Mouse (Mus musculus): ENCODE data around the gene Rpl27. TPM values are rescaled to one million over a fixed set of nuclear protein-coding genes. Genes with fewer than 3 reads are reported as not detected.
"Not testable (repeated sequence)": the region's sequence is repeated elsewhere in the genome, so short reads cannot be mapped to it uniquely, and the experiment has no call there.

The Rpl27 gene
- total RNA-seq, 2 experiments from 2014 or later, result 90.3 to 116 TPM

DNA sequence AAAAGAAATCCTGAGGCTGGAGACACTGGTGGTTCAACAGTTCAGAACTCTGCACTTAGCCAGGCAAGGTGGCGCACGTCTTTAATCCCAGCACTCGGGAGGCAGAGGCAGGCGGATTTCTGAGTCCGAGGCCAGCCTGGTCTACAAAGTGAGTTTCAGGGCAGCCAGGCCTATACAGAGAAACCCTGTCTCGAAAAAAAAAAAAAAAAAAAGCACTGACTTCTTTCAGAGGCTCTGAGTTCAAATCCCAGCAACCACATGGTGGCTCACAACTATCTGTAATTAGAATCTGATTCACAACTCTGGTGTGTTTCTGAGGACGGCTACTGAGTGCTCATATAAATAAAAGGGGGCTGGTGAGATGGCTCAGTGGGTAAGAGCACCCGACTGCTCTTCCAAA is 4.8 kb downstream of the Rpl27 start:
- DNase-seq (ENCODE audit: low spot score in 2 of 2), result not testable (repeated sequence)

DNA sequence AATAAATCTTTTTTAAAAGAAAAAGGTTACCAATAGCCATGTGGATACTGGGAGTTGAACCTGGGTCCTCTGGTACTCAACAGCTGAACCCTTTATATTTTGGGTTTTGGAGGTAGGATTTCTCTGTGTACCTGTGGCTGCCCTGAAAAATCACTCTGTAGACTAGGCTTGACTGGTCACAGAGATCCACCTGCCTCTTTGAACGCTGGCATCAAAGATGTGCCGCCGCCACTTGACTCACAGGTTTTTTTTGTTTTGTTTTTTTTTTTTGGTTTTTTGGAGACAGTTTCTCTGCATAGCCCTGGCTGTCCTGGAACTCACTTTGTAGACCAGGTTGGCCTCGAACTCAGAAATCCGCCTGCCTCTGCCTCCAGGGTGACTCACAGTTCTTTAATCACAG is 5.7 kb downstream of the Rpl27 start:
- no peak for DNase-seq (ENCODE audit: low spot score in 2 of 2)

DNA sequence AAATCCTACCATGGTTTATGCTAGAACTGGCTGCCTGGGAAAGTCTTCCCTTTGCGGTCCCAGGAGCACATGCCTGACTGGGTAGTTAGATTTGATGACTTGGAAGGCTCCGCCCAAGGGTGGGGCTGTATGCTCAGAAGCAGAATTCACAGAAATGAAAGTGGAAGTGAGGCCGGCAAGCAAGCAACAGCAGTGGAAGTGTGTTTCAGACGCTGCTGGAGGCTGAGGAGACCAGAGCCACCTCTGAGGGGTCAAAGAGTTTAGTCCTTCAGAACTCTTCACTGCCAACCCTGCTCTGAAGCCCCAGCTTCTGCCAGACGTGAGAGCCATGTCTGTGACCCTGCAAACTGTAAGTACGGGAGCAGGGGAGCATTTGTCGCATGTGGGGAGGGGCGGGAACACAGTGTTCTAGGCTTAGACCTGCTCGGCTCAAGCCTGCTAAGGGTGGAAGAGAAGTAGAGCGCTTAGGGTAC is 6.2 kb downstream of the Rpl27 start, which contains the start of gene Ifi35:
Gene Ifi35, plus strand, starts transcription at position 134 of the 473 bp plus-strand sequence.
- no peak for DNase-seq (ENCODE audit: low spot score in 2 of 2)

DNA sequence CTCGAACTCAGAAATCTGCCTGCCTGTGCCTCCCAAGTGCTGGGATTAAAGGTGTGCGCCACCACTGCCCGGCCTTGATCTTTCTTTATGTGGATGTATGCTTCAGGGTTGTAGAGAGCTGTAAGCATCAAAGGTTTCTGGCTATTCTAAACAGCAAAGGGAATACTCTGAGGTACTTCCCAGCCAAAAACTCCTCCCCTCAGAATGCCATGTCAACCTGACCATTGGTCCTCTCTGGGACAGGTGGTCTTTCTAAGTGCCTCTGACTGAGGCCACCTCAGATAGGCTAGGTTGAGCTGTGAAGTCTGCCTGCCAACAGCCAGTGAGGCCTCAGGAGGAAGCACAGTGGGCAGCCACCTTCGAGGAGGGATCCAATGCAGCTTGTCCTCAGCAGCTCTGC is 6.8 kb downstream of the Rpl27 start:
- DNase-seq (ENCODE audit: low spot score in 2 of 2), result no peak

DNA sequence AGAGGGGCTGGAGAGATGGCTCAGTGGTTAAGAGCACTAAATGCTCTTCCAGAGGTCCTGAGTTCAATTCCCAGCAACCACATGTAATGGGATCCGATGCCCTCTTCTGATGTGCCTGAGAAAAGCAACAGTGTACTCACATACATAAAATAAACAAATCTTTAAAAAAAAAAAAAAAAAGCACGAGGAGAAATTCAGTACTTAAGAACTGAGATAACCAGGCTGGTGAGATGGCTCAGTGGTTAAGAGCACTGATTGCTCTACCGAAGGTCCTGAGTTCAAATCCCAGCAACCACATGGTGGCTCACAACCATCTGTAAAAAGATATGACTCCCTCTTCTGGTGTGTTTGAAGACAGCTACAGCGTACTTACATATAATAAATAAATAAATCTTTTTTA is 7.5 kb downstream of the Rpl27 start:
- DNase-seq (ENCODE audit: low spot score in 2 of 2), result not testable (repeated sequence)

DNA sequence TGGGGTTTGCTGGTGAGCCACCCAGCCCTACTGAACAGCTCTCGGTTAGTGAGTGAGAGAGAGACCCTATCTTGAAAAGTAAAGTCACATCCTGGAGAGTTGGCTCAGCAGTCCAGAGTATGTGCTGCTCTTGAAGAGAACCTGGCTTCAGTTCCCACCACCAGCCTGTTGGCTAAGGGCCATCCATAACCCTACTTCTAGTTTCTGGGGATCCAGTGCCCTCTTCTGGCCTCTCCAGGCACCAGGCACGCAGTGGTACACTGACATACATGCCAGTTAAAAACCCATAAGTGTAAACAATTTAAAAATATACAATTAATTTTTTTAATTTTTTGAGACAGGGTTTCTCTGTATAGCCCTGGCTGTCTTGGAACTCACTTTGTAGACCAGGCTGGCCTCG is 8.3 kb downstream of the Rpl27 start:
- DNase-seq (ENCODE audit: low spot score in 2 of 2), result no peak

DNA sequence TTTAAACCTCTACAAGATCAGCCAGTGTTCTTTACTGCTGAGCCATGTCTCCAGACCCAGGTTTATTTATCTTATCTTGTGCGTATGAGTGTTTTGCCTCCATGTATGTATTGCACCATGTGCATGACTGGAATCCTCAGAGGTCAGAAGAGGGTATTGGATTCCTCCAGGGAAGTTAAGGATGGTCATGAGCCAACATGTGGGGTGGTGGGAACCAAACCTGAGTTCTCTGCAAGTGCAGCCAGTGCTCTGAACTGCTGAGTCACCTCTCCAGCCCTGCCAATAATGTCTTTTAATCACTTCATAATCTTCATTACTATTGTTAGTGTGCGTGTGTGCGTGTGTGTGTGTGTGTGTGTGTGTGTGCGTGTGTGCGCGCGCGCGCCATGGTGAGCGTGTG is 9.4 kb downstream of the Rpl27 start:
- no peak for DNase-seq (ENCODE audit: low spot score in 2 of 2)

DNA sequence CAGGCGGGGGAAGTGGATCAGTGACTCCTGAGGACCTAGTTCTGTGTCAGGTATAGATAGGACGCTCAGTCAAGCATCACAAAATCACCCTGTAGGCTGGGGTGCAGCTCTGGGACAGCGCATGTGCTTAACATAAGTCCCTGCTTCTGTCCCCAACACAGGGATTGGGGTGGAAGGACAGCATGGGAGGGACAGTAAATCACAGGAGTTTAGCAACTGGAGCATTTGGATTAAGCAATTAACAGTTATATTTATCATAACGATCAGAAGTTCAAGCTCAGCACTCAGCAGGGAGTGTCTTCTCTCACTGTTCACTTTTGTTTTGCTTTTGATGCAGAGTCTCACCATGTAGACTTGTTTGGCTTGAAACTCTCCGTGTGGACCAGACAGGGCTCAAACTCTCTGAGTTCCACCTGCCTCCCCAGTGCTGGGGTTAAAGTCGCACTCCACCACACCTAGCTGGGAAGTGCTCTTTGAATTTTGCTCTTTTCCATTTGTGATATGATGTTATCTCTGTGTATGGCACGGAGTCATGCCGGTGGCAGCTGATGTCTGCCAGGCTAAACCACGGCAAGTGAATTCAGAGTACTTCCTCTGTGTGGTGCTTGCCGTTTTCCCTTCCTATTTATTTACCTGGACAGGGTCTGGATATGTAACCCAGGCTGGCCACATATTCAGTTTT is 10.1 kb downstream of the Rpl27 start:
- DNase-seq (ENCODE audit: low spot score in 2 of 2), result no peak

DNA sequence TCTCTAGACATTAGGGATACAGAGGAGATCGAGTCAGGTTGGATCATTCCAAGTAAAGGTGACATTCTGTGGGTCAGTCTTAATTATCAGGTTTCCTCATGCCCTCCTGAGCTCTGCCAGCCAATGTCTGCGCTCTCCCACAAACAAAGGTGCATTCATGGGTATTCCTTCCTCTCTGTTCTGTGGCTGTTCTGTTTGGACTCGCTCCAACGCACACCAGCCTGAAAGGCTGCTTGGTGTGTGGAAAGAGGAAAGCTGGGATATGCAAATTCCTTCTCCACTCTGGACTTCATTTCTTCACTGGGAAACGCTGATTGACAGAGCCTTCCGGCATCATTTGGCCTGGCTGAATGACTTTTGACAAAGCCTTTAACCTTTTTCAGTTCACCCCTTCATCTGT is 12.6 kb downstream of the Rpl27 start:
- no peak for DNase-seq (ENCODE audit: low spot score in 2 of 2)

DNA sequence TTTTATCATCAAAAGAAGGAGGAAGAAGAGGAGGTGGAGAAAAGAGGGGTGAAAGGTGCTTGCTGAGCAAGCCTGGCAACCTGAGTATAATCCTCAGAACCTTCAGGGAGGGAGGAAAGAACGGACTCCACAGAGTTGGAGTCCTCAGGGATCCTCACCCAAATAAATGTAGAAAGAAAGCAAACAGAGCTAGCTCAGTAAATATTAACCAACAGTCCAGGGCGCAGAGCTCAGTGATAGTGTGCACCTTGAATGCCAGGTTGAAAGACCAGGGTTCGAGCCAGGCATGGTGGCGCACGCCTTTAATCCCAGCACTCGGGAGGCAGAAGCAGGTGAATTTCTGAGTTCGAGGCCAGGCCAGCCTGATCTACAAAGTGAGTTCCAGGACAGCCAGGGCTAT is 13.5 kb downstream of the Rpl27 start:
- no peak for DNase-seq (ENCODE audit: low spot score in 2 of 2)

DNA sequence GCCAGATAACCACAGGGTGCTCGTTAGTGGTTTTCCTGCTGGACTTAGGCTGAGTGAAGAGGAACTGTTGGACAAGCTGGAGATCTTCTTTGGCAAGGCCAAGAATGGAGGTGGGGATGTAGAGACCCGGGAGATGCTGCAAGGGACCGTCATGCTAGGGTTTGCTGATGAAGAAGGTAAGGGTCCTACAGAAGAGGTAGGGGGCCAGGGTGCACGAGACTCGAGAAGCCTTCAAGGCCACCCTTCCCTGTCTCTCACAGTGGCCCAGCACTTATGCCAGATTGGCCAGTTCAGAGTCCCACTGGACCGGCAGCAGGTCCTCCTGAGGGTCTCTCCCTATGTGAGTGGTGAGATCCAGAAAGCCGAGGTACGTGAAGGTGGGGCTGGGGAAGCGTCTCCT is 15.5 kb downstream of the Rpl27 start:
- DNase-seq (ENCODE audit: low spot score in 2 of 2), result no peak

DNA sequence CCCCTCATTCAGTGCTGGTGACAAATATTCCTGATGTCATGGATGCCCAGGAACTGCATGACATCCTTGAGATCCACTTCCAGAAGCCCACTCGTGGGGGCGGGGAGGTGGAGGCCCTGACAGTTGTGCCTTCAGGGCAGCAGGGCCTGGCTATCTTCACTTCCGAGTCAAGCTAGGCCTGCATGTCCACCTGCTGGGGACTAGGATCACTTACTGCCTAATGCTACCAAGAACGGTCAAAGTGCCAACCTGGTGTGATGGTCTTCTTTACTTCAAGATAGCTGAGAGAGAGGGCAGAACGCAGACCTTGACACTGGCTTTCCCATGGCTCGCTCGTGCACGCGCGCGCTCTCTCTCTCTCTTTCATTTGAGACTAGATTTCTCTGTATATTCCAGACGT is 16.1 kb downstream of the Rpl27 start:
- no peak for DNase-seq (ENCODE audit: low spot score in 2 of 2)

DNA sequence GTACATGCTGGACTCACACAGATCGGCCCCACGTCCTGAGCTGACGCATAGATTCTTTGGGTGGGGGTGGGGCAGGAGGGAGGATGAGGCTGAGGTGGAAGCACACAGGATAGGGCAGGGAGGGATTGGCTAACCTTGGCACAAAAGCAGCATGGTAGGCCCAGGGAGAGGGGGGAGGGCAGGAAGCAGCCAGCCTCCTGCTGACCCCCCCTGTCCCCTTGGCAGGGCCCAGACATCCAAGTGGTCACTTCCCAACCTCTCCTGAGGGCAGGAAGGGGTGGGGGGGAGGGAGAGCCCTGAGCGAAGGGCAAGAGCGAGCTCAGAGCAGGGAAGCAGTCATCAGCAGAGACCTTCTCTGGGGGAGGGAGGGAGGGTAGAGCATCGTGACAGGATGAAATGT is 17.6 kb downstream of the Rpl27 start:
- no peak for DNase-seq (ENCODE audit: low spot score in 2 of 2)

DNA sequence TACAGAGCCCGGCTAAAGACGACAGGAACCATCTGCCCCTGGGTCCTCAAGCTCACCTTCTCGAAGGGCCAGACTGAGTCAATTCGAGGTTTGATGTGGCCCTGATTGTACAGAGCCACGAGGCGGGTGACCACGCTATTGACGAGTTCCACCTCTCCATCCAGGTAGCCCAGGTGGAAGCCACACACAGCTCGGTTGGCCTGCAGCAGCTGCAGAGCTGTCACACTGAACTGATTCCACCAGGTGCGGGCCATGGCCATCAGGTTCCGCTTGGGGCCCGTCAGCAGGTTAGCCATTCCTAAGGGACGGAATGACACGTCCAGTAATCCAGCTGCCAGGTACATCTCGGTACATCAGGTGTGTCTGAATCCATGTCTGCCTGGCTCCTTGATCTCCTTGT is 18.2 kb downstream of the Rpl27 start:
- no peak for DNase-seq (ENCODE audit: low spot score in 2 of 2)

DNA sequence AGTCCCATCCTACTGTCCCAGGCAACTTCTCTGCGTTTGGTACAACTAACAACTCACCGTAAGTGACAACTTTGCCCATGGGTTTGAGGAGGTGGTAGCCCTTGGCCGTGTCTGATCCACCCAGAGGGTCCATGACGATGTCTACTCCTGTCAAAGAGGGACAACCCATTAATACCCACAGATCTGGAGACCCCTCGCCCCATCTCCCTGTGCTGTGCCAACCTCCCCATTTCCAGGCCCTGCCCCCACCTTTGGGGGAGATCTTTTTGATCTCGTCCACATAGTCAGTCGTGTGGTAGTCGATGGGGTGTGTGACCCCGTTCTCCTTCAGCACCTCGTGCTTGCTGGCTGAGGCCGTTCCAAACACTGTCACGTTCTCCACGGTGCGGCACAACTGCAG is 20.0 kb downstream of the Rpl27 start:
- DNase-seq (ENCODE audit: low spot score in 2 of 2), result no peak

DNA sequence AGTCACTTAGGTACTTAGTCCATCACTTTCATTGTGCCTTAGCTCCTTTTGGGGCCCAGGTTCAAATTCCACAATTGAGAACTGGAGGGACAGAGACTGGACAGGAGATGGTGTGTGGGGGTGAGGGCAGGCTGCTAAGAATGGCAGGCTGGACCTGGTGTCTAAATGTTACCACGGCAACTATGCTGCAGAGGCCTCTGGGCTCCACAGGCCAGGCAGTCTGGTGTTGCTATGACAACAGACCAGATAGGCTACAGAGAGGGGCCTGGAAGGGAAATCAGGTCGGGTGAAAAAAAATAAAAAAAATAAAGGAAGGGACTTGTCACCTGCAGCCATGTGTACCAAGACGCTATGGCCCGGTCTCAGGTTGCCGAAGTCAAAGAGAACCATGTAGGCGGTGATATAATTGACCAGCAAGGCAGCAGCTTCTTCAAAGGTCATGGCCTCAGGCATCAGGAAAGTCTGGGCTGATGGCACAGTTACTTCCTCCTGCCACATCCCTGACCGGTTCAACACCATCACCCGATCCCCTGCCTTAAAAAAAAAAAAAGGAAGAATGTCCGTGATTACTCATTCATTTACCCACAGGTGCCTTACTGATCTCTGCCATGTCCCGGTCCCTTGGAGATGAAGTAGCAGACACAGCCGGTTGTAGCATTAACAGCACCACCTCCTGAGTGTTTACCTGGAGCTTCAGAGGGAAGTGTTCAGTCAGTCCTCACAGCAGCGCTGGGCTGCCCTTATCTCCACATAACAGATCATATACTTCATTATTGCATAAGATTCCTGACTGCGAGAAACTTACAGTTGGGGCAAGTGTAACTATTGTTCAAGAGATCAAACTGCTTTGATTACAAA is 20.7 kb downstream of the Rpl27 start:
- DNase-seq (ENCODE audit: low spot score in 2 of 2), result no peak

DNA sequence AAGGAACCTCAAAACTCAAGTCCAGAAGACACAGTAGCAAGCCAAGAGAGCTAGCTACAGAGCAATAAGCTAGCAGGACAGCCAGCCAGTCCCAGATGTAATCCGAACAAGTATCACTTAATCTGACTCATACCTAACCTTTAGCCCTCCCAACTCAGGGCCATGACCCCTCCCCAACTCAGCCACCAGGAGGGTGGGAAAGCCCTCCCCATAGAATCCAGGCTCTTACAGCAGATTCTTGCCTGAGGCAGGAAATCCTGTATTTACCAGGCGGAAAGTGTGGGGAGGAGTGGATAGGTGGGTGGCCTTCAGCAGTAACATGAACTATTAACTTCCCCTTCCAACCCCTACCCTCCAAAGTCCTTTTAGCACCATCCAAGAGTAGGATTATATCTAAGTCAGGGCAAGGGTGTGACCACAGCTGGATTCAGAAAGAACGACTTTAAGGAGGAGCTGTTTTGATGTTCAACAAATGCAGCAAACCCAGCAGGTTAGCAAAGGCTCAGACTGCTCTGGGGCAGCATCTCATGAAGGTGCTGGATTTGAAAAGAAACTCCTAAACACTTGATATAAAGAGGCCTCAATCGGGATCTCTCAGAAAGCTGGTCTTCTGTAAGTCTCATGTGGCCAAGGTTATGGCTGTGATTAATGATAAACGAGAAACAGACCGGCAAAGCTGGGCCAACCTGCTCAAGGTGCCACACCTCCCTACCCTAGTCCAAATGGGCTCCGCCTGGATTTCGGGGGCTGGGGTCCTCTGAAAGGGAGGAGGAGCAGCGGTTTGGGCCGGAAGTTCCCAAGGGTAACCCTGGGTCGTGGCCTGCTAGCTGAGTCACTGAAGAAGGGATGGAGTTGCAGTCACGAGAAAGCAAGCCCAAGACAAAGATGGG is 22.4 kb downstream of the Rpl27 start, which contains the start of gene Rnd2:
Gene Rnd2, plus strand, starts transcription at position 789 of the 890 bp plus-strand sequence.
- no peak for DNase-seq (ENCODE audit: low spot score in 2 of 2)

DNA sequence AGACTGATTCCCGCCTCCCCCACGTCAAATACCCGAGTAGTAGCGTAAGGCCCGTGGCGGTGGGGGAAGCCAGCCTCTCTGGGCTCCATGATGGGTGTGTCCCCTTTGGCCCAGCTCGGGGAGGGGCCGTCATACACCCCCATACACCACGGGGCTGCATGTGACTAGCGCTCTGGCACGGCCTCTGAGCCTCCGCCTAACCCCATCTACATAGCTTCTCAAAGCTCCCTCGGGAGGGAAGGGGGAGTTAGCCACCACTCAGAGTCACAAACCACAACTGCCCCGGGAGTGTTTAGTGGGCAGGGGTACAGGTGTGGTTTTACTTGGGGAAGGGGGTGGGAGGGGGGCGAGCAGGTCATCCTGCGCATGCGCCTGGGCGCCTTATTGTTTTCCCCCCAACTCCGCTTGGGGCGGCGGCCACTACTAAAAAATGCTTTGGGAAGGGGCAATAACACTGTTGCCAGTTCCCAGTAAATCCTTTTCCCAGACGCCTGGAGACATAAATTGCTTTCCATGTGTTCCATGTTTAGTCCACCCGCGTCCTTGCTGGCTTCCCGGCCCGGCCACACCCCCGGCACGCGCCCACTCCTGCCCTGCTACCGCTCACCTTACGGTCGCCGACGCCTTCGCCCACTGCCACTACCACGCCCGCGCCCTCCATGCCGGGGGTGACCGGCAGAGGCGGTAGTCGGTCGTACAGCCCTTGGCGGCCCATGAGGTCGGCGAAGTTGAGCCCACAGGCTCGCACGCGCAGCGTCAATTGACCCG is 23.2 kb downstream of the Rpl27 start:
- peak in 1 of 2 experiments; percentile 48 for DNase-seq (ENCODE audit: low spot score in 2 of 2)

DNA sequence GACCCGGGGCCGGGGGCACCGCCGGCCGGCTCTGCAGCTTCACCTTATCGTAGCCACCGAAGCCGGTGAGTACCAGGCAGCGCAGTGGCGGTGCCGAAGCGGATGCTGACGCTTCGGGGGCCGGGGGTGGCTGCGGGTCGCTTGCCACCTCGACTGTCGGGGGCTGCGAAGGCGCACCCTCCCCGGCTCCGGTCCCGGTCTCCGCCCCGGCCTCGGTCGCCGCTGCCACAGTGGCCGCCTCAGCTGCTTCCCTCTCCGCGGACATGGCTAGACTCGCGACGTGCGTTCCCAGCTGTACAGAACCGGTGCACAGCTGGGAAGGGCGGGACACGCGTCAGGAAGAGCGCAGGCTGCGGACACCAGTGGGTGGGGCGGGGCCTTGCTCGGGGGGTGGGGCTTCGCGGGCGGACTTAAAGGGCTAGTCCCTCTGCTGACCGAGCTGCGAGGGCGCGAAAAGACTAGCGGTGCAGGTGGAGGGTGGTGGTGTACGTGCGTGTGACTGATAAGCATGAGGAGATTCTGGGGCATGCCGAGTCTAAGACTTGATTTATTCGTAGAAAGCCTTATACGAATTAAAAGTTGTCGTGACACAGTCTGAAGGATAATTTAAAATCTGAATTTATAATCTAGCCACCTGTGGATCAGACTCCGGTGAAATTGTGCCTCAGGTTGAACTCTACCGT is 23.9 kb downstream of the Rpl27 start, which contains the start of gene Vat1:
Gene Vat1, minus strand, starts transcription at position 362 of the 683 bp plus-strand sequence.
- DNase-seq (ENCODE audit: low spot score in 2 of 2), result peak; percentile 41 to 53

DNA sequence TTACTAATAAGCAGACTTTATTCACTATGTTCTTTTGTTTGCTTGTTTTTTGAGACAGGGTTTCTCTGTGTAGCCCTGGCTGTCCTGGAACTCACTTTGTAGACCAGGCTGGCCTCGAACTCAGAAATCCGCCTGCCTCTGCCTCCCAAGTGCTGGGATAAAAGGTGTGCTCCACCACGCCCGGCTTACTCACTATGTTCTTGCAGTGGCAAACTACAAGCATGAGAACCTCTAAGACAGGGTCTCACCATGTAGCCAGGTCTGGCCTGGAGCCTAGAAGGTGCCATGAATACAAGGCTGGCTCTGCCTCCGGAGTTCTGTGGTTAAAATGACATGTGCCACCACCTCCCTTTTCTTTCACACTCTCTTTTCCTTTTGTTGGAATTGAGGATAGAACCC is 24.5 kb downstream of the Rpl27 start:
- not testable (repeated sequence) for DNase-seq (ENCODE audit: low spot score in 2 of 2)

All from adrenal gland, postnatal 4 days (tissue).